19 mouse cellular contexts compared by ENCODE assay signal in genomic region chr2:93355845-93356244, GRCm38 (mm10). TPM values are rescaled to one million over a fixed set of nuclear protein-coding genes. Genes with fewer than 3 reads are reported as not detected.
DNase-seq lines count a peak whose midpoint lies in the region; ATAC-seq and TF ChIP-seq lines count a peak whose summit lies in the region.
"Had no signal": no experiment of that assay in that cellular context is flagged by ENCODE, and none has a peak within 500 bp of the region (broad histone marks: within the 10 kb centered on the region; RNA-seq: fewer than 3 reads in every experiment).

No protein-coding gene starts in this region.

- H3K4me2 ChIP-seq in embryonic facial prominence, embryonic 13.5 days: no peak overlapping the region

- DNase-seq in embryonic facial prominence, embryonic 10.5 days (ENCODE audit: low spot score): no peak
- peak in 1 of 2 experiments; percentile 39 for DNase-seq in layer of hippocampus, adult 2 months (ENCODE audit: low spot score in 2 of 2)
- DNase-seq in layer of hippocampus, adult 9-10 months (ENCODE audit: low spot score): no peak
- DNase-seq in right cerebral cortex, adult 18-20 months: peak; percentile 20
- DNase-seq in right cerebral cortex, postnatal 10 days (ENCODE audit: low spot score in 2 of 2): no peak
- no peak for DNase-seq in urinary bladder, adult 2 months (ENCODE audit: low spot score)
- DNase-seq in left cerebral cortex, adult 8-10 months (ENCODE audit: low spot score in 2 of 2): no peak
- DNase-seq: adrenal gland, adult 8-10 months; cerebellum, adult 11 months; cerebellum, postnatal 10 days; gastrocnemius, adult 2 months; heart, postnatal 10 days; kidney, adult 18-20 months; lung, postnatal 10 days; thymus, postnatal 25 days had no signal

- 59% methylated on average over 7 of the region's 7 CpGs for WGBS in embryonic facial prominence, embryonic 13.5 days
- WGBS in embryonic facial prominence, embryonic 10.5 days: 72% methylated on average over 7 of the region's 7 CpGs

- H3K4me1 ChIP-seq in embryonic facial prominence, embryonic 13.5 days: no peaks in the 10 kb centered on the region; the same call in 1 of the 2 replicates
- H3K4me1 ChIP-seq in embryonic facial prominence, embryonic 10.5 days: peaks cover 35% of the 10 kb centered on the region

- H3K27me3 ChIP-seq in embryonic facial prominence, embryonic 13.5 days: no peaks in the 10 kb centered on the region
- 0 out of 2 replicates have a peak, but pooled peaks cover 9% of the 10 kb centered on the region for H3K27me3 ChIP-seq in embryonic facial prominence, embryonic 10.5 days (replicated peaks; ENCODE audit: low read depth, poor library complexity, severe bottlenecking)
- H3K27me3 ChIP-seq: Patski had no signal

- peak overlapping the region; percentile 7; the same call in 1 of the 2 replicates for H3K27ac ChIP-seq in embryonic facial prominence, embryonic 13.5 days
- H3K27ac ChIP-seq in embryonic facial prominence, embryonic 10.5 days (replicated peaks): no peak overlapping the region
- peak overlapping the region; percentile 78 for H3K27ac ChIP-seq in layer of hippocampus, adult 2 months
- H3K27ac ChIP-seq: gastrocnemius, adult 2 months; kidney, postnatal 0 days had no signal

- H3K36me3 ChIP-seq in embryonic facial prominence, embryonic 13.5 days: no peaks in the 10 kb centered on the region
- no peaks in the 10 kb centered on the region for H3K36me3 ChIP-seq in embryonic facial prominence, embryonic 10.5 days (replicated peaks)

- H3K9ac ChIP-seq in embryonic facial prominence, embryonic 13.5 days: no peak overlapping the region

- no peak for TF ChIP-seq CTCF in layer of hippocampus, adult 2 months (conservative IDR thresholded peaks at IDR 0.05)

- no peaks in the 10 kb centered on the region for H3K9me3 ChIP-seq in embryonic facial prominence, embryonic 13.5 days
- H3K9me3 ChIP-seq in embryonic facial prominence, embryonic 10.5 days: no peaks in the 10 kb centered on the region

- no peak for ATAC-seq in embryonic facial prominence, embryonic 13.5 days (ENCODE audit: insufficient number of reproducible peaks, insufficient read depth, low FRiP score, low TSS enrichment, low read depth)
- ATAC-seq: midbrain, embryonic 16.5 days; Patski had no signal

- H3K4me3 ChIP-seq in embryonic facial prominence, embryonic 13.5 days: no peak overlapping the region
- no peak overlapping the region for H3K4me3 ChIP-seq in embryonic facial prominence, embryonic 10.5 days
- H3K4me3 ChIP-seq in layer of hippocampus, adult 2 months: no peak overlapping the region; the same call in 1 of the 2 replicates
- H3K4me3 ChIP-seq: gastrocnemius, adult 2 months had no signal

RNA-seq across cellular contexts. Expression of gene Tspan18, which starts 21.5 kb away (rescaled TPM):
- 17.7 and 20.8 TPM in 2 replicates for polyA plus RNA-seq in embryonic facial prominence, embryonic 13.5 days (2015; fragmentation: Nextera tagmentation; extraction: Ambion mirVana)
- 20.7 and 25.3 TPM in 2 replicates for polyA plus RNA-seq in embryonic facial prominence, embryonic 10.5 days (2016; fragmentation: Nextera tagmentation; extraction: Ambion mirVana)
- 10 to 100 TPM; 39.1 to 40.2 TPM for total RNA-seq in layer of hippocampus, adult 2 months (2021)
- polyA plus RNA-seq in urinary bladder, adult 2 months (2012; rRNA removed): 19.8 and 38.3 TPM in 2 replicates
- 1 to 10 TPM; 2.1 to 4.5 (median 3.6) TPM for total RNA-seq in left cerebral cortex, adult 8-10 months (2022)
